Mouse (Mus musculus): ENCODE results near the gene Ptprn.

Gene Ptprn

DNA sequence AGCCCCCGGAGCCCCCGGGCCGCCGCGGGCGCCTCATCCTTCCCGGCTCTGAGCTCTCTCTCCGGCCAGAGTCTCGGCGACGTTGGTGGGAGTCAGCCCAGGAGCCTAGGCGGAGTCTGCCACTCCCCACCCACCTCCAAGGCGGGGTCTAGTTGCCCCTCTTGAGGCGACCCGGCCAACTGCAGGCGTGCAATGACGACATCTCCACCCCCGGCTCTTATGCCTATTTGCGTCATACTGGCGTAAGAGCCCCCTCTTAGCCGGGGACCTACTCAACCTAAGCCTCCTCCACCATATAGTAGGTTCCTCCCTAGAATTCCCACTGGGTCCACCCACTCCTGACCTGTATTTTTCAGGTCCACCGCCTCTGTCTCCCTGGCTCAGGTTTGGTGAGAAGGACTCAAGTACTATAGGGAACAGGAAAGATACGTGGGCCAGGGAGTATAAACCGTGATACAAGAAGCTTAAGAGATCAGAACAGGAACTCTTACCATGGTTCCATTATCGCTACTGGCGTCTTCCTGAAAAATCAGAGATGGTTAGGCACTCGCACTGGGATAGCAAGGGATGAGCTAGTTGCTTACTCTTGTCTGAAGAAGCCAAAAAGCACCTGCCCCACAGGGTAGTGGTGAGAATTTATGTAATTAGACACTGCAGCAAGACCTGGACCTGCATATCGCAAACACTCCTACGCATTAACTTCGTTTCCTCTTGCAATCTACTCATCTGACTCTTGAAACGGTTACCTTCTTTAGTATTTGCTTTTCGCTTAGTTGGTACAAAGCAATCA is at the start of gene Ptprn:
Gene Ptprn, minus strand, starts transcription at position 412 of the 790 bp plus-strand sequence.
- no peak for DNase-seq (ENCODE audit: extremely low spot score, low spot score)

DNA sequence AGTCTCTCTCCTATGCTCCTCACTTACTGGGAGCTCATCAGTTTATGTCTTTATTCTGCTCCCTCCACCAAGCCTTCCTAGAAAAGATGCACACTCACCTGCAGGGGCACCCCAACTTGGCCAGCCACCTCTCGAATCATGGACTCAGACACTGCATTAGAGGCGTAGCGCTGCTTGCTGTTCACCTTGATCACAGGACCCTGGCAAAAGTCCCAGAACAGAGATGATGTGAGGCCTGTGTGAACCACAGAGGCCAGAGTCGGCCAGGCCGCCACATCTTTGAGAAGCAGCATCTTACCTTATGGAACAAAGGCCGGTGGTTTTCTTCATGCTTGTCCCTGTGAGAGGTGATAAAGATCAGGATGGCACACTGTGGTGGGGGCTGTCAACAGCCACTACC is 47.4 kb upstream of the Ptprn start:
- no peak for DNase-seq (ENCODE audit: extremely low spot score, low spot score)

DNA sequence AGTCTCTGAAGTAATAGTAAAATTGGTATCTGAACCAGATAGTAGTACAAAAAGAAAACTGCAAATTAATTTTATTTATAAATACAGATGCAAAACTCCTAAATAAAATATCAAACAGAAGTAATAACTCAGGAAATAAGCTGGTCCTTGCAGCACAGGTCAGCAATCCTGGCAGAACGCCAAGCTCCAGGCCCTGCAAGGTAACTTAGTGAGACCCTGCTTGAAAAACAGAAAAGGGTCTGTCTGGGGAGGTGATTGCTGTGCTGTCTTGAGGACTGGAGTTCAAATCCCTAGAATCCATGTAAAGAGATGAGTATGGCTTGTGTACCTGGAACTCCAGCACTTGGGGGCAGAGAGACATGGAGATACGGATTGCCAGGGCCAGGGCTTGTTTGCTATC is 40.4 kb upstream of the Ptprn start:
- DNase-seq (ENCODE audit: extremely low spot score, low spot score) = no peak

DNA sequence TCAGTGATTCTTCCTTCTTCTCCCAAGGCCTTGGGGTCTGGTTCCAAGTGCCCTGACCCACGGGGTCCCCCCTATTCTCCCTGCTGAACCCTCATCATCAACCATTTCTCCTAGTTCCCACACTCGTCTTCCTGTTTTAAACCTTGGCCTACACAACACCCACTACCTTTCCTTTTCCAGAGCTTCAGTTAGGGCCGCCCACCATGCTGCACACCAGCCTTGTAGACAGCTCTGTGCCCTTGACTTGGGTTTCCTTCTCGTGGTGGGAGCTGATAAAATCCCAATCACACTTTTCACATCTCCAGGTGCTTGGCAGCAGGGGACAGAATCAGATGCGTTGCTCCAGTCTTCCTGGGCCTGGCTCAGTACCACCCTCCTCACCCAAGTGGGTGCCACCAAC is 30.0 kb upstream of the Ptprn start:
- DNase-seq (ENCODE audit: extremely low spot score, low spot score) = no peak

DNA sequence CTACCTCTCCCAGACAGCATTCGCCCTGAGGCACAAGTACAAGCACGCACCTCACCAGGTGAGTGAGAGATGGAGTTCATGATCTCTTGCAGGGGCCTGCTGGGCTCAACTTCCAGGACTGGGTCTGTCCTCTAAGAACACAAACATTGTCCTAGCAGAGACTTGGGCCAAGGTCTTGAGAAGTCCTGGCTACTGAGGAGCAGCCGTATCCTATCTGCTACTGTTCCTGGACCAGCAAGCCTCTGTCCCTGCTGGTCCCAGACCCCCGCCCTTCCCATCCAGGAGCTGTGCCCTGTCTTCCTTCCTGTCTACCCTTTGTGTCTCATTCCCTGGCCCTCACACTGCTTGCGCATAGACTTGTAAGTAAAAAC is 29.0 kb upstream of the Ptprn start:
- no peak for DNase-seq (ENCODE audit: extremely low spot score, low spot score)

DNA sequence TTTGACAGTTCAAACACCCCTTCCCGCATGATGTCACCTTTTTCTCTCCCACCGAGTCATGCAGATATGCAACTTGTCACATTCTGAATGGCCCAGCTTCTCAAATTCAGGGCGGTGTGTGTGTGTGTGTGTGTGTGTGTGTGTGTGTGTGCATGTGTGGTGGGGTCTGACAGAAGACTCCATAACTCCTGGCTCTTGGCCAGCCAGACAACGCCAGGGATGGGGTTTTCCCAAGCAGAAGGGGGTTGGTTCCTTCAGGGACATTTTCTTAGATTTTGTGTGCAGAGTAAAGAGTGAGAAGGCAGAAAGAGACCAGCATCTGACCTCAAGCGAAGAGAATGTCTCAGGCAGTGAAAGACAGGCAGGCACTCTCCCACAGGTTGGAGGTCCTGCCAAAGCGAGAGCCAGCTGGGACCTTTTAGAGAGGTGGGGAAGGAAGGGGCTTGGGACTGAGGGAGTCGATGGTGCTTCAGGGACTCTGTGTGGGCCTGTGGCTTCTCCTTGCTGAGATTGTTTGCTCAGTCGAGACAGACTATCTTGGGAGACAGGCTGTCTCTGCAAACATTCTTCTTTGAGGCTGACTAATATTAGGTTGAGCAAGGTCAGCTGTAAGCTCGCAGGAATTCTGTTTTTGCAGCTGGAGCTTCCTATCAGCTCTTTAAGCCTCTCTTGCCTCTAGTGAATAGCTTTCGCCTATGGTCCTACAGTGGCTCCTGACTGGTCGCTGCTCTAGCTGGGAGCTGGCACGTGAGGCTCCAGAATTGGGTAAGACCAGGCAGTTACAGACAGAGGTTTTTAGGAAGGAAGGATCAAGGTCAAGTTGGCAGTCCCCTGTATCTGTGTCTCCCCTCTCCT is 28.4 kb upstream of the Ptprn start:
- DNase-seq (ENCODE audit: extremely low spot score, low spot score) = no peak

DNA sequence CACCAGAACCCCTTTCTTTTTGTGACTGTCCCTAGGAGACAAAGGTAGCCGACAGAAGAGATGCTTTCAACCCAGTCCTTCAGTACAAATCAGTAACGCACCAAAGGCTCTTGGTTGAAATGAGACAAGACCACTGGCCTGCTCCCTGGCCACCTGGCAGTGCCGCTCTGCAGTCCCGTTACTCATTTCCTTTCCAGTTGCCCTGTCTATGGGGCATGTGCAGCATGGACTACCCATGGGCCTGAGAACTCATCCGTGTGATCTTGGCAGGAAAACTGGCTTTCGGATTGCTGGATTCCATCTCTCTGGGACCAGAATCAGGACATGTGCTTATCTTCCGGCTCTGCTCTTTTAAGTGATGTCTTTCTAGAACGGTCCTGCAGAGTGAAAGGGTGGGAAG is 27.0 kb upstream of the Ptprn start:
- no peak for DNase-seq (ENCODE audit: extremely low spot score, low spot score)

DNA sequence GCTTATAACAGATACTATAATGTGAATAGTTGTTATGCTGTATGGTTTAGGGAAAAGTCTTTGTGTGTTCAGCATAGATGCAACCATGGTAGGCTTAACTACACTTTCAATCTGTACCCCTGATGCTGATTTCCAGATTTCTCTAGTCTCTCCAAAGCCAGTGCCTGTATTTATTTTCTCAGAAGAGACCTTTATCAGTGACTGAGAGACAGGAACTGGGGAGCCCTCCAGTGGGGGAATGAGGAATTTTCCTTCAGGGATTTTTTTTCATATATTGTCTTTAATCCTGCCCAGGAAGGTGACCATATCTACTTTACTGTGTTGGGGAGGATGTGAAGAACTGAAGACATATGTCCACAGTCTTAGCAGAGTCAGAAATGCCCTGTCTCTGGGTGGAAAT is 26.3 kb upstream of the Ptprn start:
- no peak for DNase-seq (ENCODE audit: extremely low spot score, low spot score)

DNA sequence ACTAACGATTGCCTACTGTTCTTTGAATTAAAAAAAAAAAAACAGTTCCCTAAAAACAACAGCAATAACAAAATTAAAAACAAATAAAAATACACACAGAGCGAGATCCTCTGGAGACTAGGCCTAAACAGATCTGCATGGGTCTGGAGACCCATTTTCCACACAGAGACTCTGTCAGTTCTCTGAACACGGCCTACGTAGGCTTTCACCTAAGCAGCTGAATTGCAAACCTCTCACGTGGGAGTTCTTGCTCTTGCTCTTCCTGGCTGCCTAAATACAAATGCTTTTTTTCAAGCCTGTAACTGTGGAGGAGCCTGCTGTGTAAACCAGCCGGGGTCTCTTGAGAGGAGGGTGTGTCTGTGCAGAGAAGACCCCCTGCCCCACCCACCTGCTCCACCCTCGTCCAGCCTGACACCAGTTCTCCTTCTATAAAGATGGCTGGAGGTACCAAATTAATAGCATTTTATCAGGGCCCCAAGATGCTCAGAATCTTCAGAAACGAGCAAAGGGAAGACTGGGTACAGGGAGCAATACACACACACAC is 25.7 kb upstream of the Ptprn start:
- DNase-seq (ENCODE audit: extremely low spot score, low spot score) = no peak

DNA sequence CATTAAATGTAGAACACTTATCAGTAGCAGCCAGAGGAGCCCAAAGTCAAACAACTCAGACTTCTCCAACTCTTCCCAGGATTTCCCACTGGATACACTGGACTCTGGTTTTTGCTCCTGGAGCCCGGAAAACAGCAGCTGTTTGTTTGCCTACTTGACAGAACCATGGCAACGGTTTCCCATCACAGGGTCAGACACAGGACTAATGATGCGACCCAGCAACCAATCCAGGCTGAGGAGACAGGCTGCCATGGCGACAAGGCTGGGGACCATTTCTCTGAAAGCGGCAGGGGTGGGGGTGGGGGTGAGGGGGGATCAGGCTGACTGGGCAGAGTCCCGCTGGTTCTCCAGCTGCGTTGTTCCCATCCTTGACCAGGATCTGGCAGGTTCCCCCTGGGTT is 25.1 kb upstream of the Ptprn start:
- peak; percentile 63 for DNase-seq (ENCODE audit: extremely low spot score, low spot score)

DNA sequence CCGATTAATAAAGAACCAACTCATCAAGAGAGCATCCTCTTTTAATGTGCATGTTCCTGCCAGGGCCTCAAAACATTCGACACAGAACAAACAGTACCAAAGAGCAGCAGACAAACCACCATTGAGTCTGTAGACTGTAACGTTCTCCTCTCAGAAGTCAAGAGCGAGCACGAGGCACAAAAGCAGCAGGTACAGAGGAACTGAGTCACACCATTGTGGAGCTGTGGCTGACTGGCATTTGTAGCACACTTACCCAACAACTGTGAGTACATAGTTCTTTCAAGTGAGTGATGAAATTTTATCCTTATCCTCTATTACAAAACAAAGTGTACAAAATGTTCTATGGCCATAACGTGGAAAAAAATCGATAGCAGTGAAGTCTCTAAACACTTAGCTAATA is 20.6 kb upstream of the Ptprn start:
- no peak for DNase-seq (ENCODE audit: extremely low spot score, low spot score)

DNA sequence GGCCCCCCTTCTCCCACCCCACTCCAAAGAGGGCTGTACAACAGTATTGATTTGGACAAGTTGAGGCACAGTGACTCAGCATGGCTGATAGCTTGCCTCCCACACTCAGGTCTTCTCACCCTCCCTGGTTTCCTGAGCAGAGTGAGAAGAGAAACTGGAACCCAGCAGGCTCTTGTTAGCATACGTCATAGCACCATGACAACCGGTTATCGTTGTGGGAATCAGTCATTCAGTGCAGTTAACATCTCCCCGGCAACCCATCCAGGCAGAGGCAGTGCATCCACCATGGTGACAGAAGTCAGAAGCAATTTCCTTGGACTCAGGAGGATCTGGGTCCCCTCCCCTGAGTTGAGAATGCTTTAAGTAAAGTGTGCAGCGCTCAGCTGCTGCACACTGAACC is 18.7 kb upstream of the Ptprn start:
- DNase-seq (ENCODE audit: extremely low spot score, low spot score) = no peak

DNA sequence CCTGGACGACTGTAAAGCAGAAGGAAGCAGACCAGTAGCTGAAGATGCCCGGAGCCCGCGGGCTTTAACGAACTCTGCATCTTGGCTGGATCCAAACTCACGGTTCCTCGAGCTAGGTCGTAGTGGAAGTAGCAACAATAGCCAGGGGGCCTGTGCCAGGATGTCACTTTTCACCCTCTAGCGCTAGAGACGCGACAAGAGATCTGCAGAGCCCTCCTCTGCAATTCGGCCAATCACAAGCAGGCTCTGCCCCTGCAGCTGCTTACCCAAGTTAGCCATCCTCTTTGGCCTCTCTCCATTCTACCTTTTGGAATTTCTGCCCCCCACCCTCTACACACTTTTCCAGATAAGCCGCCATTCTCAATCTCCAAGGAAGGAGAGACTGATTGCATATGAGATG is 13.9 kb upstream of the Ptprn start, which contains the start of gene Resp18:
Gene Resp18, minus strand, starts transcription at position 188 of the 400 bp plus-strand sequence.
- no peak for DNase-seq (ENCODE audit: extremely low spot score, low spot score)

DNA sequence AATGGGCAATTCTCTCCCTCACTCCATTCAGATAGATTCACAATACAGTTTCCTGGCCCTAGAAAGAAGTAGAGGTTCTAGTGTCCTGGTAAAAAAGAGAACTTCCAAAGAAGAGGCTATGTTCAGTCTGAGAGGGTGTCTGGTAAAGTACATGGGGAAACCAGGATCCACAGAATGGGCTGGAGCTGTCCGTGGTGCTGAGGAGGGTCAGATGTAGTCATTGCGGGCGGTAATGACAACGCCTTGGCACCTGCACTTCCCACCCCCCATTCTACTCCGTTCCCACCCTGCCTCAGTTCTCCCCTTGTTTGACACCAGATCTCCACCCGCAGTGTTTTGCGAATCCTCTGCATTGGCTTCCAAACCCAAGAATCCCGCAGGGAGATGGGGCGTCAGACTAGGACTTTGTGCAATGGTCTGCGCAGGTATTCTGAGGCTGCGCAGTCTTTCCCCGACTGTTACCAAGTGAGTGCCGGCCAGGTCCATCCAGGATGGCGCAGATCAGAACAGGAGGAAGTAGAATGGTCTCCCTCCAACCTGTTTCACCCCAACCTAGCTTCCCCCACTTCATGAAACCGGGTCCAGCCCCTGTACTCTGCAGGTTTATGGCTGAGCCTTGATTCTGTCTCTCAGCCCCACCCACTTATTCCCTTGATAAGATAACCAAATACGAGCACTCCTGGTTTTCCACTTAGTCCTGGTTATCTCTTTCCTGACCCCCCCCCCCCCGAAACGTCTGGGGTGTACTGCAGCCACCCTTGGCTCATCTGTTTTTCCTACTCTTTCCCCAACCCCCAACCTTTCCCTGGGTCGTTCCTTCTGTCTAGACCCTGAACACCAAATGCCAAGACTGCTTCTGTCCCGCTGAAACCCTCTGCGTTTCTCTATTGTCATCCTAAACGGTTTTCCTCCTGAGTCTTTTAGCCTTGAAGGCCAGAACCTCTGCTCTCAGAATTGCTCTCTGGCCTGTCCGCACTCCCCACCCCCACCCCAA is 13.2 kb upstream of the Ptprn start:
- DNase-seq (ENCODE audit: extremely low spot score, low spot score) = peak; percentile 60

DNA sequence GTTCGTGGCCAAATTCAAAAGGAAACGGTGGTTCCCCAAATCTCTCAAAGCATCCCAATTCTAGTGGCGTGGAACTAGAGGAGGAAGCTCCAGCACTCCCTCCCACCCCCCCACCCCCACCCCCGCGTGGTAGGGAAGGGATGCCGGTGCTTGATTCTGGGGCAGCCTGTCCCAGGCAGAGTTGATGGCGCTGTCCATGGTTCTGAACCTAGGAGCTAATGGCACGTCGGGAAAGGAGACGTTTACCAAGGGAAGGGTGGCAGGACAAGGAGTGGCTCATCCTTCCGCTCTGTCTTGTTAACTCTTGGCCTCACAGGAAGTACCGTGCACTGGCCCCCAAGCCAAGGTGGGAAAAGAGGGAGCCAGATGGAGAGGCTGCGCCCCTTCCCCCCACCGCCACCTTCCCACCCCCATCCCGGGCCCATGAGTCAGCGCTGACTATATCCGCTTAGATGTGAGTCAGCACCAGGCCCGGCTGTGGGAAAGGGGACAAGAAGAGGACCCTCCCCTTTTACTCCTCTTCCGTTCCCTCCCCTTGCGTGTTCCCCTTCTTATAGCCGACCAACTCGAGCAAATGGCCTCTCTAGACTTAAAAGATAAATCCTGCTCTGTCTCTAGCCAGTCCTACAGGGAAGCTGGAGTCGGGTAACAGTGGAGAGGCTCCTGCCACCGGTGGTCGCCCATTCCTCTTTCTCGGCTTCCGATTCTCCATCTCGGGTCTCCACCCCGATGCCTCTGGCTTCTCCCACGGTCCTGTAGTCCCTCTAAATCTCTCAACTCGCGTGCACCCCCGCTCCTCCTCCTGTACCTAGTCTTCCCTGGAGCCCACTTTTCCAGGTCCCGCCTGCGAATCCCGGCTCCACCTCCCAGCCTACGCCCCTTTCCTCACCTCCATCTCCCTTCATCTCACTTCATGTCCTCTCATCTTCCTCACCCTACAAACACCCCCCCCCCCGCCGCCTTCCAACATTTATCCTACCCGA is 1.0 kb downstream of the Ptprn start:
- peak; percentile 75 for DNase-seq (ENCODE audit: extremely low spot score, low spot score)

DNA sequence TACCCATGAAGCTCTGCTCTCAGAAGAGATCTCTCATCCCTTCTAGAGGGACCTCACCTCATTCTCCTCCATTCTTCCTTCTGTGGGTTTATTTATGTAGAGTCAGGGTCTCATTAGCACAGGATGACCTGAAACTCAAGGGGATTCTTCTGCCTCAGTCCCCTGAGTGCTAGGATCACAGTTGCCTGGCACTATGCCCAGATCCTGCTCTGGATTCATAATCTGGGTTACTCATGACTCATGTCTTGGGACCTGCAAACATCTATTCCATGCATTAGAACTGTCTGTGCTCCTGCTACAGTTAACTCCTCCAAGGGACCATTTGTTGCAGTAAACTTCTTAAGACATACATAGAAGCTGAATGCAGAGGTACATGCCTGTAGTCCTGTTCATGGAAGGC is 3.0 kb downstream of the Ptprn start:
- DNase-seq (ENCODE audit: extremely low spot score, low spot score) = no peak

DNA sequence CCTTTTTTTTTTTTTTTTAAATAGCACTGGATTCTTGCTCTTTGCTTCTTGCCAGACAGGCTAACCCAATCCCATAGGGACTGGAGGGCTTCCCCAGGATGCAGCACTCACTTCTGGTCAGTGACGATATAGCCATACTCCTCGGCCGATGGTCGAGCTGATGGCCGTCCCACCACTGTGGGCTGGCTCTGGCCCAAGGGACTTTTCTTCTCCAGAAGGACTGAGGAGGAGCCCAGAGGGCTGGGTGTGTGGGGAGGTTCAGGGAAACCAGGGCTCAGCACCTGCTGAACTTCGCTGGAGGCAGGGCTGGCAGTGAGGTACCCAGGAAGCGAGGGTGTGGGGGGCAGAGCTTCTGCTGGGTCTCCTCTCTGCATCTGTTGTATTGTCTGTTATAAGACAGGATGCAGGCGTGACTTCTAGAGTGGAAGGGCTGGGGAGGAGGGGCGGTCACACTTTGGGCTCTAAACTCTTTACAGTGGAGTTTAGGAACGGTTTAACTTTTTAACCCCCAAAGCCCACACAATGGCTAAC is 8.7 kb downstream of the Ptprn start:
- DNase-seq (ENCODE audit: extremely low spot score, low spot score) = no peak

DNA sequence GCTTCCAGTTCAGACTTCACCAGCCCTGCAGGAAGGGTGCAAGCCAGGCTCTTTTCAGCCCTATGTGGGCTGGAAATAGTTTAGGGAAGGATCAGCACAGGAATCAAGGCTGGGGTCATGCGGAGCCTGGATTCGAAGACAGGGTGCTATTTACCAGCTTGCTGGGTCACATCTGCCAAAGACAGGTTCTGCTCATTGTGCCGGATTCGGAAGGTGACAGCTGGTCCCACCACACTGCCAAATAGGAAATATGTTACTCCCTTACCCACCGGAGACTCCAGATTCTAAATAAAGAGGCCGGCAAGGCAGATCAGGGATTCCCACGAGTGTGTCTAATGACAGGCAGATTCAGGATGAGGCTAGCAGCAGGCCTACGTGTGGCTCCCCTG is 9.7 kb downstream of the Ptprn start:
- DNase-seq (ENCODE audit: extremely low spot score, low spot score) = no peak

DNA sequence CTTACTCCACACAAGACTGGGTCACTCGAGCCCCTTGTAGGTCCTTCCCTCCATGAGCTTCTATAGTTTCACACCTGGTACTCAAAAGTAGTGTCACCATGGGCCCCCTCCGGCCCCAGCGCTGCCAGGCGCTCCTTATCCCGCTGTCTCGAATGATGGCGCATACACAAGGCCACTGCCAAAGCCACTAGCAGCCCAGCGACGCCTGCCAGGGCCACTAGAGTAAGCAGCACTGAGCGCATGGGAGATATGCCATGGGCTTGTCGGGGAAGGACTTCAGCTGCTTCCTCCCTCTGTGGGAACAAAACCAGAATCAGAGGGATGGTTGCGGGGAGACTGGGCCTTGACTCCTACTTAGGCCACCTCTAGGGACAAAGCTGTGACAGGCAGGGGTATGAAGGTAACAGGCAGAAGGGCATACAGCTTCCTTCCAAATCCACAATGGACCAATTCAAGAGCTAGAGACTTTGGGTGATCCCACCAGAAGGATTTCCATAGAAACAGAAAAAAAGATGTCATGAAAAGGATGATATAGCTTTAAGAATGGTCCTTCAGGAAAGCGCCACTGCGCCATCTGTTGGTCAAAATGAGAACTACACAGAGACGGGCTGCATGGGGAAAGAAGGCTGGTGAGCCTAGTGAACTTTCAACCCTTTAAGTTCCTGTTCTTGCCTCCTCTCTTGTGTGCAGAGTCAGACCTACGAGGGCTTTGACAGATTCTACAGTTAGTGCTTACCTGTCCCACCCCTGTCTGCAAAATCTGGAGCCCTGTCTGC is 10.3 kb downstream of the Ptprn start:
- DNase-seq (ENCODE audit: extremely low spot score, low spot score) = peak; percentile 84
